In genomic region chr17:26949866-26950265, GRCm38 (mm10) we compare ENCODE assay signal across 9 mouse cellular contexts. TPM values are rescaled to one million over a fixed set of nuclear protein-coding genes. Genes with fewer than 3 reads are reported as not detected.
DNase-seq lines count a peak whose midpoint lies in the region; ATAC-seq and TF ChIP-seq lines count a peak whose summit lies in the region.
"Had no signal": no experiment of that assay in that cellular context is flagged by ENCODE, and none has a peak within 500 bp of the region (broad histone marks: within the 10 kb centered on the region; RNA-seq: fewer than 3 reads in every experiment).

No protein-coding gene starts in this region.

- no peak for TF ChIP-seq CTCF in kidney, postnatal 0 days (IDR thresholded peaks at IDR 0.05; ENCODE audit: low read depth)

- no peak overlapping the region for H3K4me2 ChIP-seq in kidney, postnatal 0 days (ENCODE audit: low read length)
- H3K4me2 ChIP-seq in forebrain, embryonic 14.5 days (ENCODE audit: low read length), result peak overlapping the region; percentile 91
- H3K4me2 ChIP-seq in limb, embryonic 15.5 days, result peak overlapping the region; percentile 95; the same call in 1 of the 2 replicates

- H3K9me3 ChIP-seq in kidney, postnatal 0 days (replicated peaks; ENCODE audit: low read length), result no peaks in the 10 kb centered on the region
- no peaks in the 10 kb centered on the region for H3K9me3 ChIP-seq in forebrain, embryonic 14.5 days (replicated peaks; ENCODE audit: control insufficient read depth, low read length)
- no peaks in the 10 kb centered on the region for H3K9me3 ChIP-seq in limb, embryonic 15.5 days
- H3K9me3 ChIP-seq: G1E had no signal

- DNase-seq in kidney, postnatal 0 days (ENCODE audit: low spot score), result no peak
- DNase-seq in kidney, postnatal 36 days, result no peak
- peak; percentile 76 for DNase-seq in brain, adult 2 months (ENCODE audit: low read depth, low spot score)
- peak; percentile 9 for DNase-seq in forebrain, embryonic 14.5 days (ENCODE audit: low spot score)
- no peak for DNase-seq in thymus, postnatal 25 days
- no peak for DNase-seq in cerebellum, adult 8-10 months
- no peak for DNase-seq in lung, adult 18-20 months

- H3K36me3 ChIP-seq in kidney, postnatal 0 days (ENCODE audit: insufficient read depth, low read length), result 0 out of 2 replicates have a peak, but pooled peaks cover 2% of the 10 kb centered on the region
- peaks cover 5% of the 10 kb centered on the region for H3K36me3 ChIP-seq in forebrain, embryonic 14.5 days (ENCODE audit: control insufficient read depth, insufficient read depth, low read length)
- peaks cover 3% of the 10 kb centered on the region for H3K36me3 ChIP-seq in limb, embryonic 15.5 days

- no peaks in the 10 kb centered on the region for H3K27me3 ChIP-seq in kidney, postnatal 0 days (ENCODE audit: insufficient read depth, low read length)
- no peaks in the 10 kb centered on the region for H3K27me3 ChIP-seq in forebrain, embryonic 14.5 days (replicated peaks; ENCODE audit: control insufficient read depth, insufficient read depth, low read length)
- no peaks in the 10 kb centered on the region for H3K27me3 ChIP-seq in limb, embryonic 15.5 days

- H3K27ac ChIP-seq in kidney, postnatal 0 days, result peak overlapping the region; percentile 64; the same call in 1 of the 2 replicates
- H3K27ac ChIP-seq in forebrain, embryonic 14.5 days (ENCODE audit: low read depth, low read length), result peak overlapping the region; percentile 90
- H3K27ac ChIP-seq in limb, embryonic 15.5 days, result peak overlapping the region; percentile 75

- H3K4me1 ChIP-seq in kidney, postnatal 0 days (replicated peaks; ENCODE audit: insufficient read depth, low read length), result peaks cover 40% of the 10 kb centered on the region
- peaks cover 60% of the 10 kb centered on the region for H3K4me1 ChIP-seq in forebrain, embryonic 14.5 days (ENCODE audit: control insufficient read depth, insufficient read depth, low read length)
- peaks cover 79% of the 10 kb centered on the region for H3K4me1 ChIP-seq in limb, embryonic 15.5 days

- no peak overlapping the region for H3K4me3 ChIP-seq in kidney, postnatal 0 days (replicated peaks; ENCODE audit: low read depth, low read length)
- H3K4me3 ChIP-seq in forebrain, embryonic 14.5 days (ENCODE audit: low read depth, low read length), result peak overlapping the region; percentile 68
- H3K4me3 ChIP-seq in limb, embryonic 15.5 days, result peak overlapping the region; percentile 69; the same call in 1 of the 2 replicates

- WGBS in kidney, postnatal 0 days, result 52% methylated on average over 5 of the region's 5 CpGs
- WGBS in forebrain, embryonic 14.5 days, result 37% methylated on average over 5 of the region's 5 CpGs
- 44% methylated on average over 5 of the region's 5 CpGs for WGBS in limb, embryonic 15.5 days

- H3K9ac ChIP-seq in kidney, postnatal 0 days (ENCODE audit: low read depth, low read length), result no peak overlapping the region
- H3K9ac ChIP-seq in forebrain, embryonic 14.5 days (ENCODE audit: low read length), result peak overlapping the region; percentile 88
- no peak overlapping the region for H3K9ac ChIP-seq in limb, embryonic 15.5 days

- ATAC-seq in kidney, postnatal 0 days (replicated peaks; ENCODE audit: low FRiP score, low read depth), result no peak
- ATAC-seq in forebrain, embryonic 14.5 days, result no peak
- no peak for ATAC-seq in limb, embryonic 15.5 days (ENCODE audit: insufficient number of reproducible peaks, low FRiP score, low TSS enrichment, low read depth)

RNA-seq across cellular contexts. Expression of gene Syngap1, which starts 8.8 kb away (rescaled TPM):
- polyA plus RNA-seq in kidney, postnatal 0 days (2015; fragmentation: Nextera tagmentation; extraction: Ambion mirVana), result 0.78 and 0.99 TPM in 2 replicates
- polyA plus RNA-seq in forebrain, embryonic 14.5 days (2014; fragmentation: Nextera tagmentation; extraction: Ambion mirVana), result 4.2 and 4.9 TPM in 2 replicates
- polyA plus RNA-seq in limb, embryonic 15.5 days (2015; fragmentation: Nextera tagmentation; extraction: Ambion mirVana), result 1.6 and 1.9 TPM in 2 replicates

RNA-seq across cellular contexts. Expression of gene Cuta, which starts 10.5 kb away (rescaled TPM):
- polyA plus RNA-seq in kidney, postnatal 0 days (2015; fragmentation: Nextera tagmentation; extraction: Ambion mirVana), result 226 and 227 TPM in 2 replicates
- 137 and 150 TPM in 2 replicates for polyA plus RNA-seq in forebrain, embryonic 14.5 days (2014; fragmentation: Nextera tagmentation; extraction: Ambion mirVana)
- 158 and 172 TPM in 2 replicates for polyA plus RNA-seq in limb, embryonic 15.5 days (2015; fragmentation: Nextera tagmentation; extraction: Ambion mirVana)

RNA-seq across cellular contexts. Expression of gene Phf1, which starts 17.0 kb away (rescaled TPM):
- 8.8 and 9.8 TPM in 2 replicates for polyA plus RNA-seq in kidney, postnatal 0 days (2015; fragmentation: Nextera tagmentation; extraction: Ambion mirVana)
- polyA plus RNA-seq in forebrain, embryonic 14.5 days (2014; fragmentation: Nextera tagmentation; extraction: Ambion mirVana), result 10.0 and 12.1 TPM in 2 replicates
- polyA plus RNA-seq in limb, embryonic 15.5 days (2015; fragmentation: Nextera tagmentation; extraction: Ambion mirVana), result 11.4 and 13.0 TPM in 2 replicates

RNA-seq across cellular contexts. Expression of gene Zbtb9, which starts 23.1 kb away (rescaled TPM):
- 11.1 and 12.1 TPM in 2 replicates for polyA plus RNA-seq in kidney, postnatal 0 days (2015; fragmentation: Nextera tagmentation; extraction: Ambion mirVana)
- 9.1 and 10.0 TPM in 2 replicates for polyA plus RNA-seq in forebrain, embryonic 14.5 days (2014; fragmentation: Nextera tagmentation; extraction: Ambion mirVana)
- 13.5 and 14.1 TPM in 2 replicates for polyA plus RNA-seq in limb, embryonic 15.5 days (2015; fragmentation: Nextera tagmentation; extraction: Ambion mirVana)

RNA-seq across cellular contexts. Expression of gene Kifc5b, which starts 33.0 kb away (rescaled TPM):
- polyA plus RNA-seq in kidney, postnatal 0 days (2015; fragmentation: Nextera tagmentation; extraction: Ambion mirVana), result 1.3 and 1.8 TPM in 2 replicates
- 2.4 and 3.0 TPM in 2 replicates for polyA plus RNA-seq in forebrain, embryonic 14.5 days (2014; fragmentation: Nextera tagmentation; extraction: Ambion mirVana)
- polyA plus RNA-seq in limb, embryonic 15.5 days (2015; fragmentation: Nextera tagmentation; extraction: Ambion mirVana), result 4.7 and 5.8 TPM in 2 replicates

Comparison
In these comparisons a context has a peak if more than half of its experiments do, and no peak if none do; other contexts are left out.
1. DNase-seq: peak in brain, adult 2 months (single experiment) and forebrain, embryonic 14.5 days (single experiment); none in kidney, postnatal 0 days (single experiment), kidney, postnatal 36 days (0 of 2), thymus, postnatal 25 days (single experiment), cerebellum, adult 8-10 months (single experiment) and lung, adult 18-20 months (0 of 2).
2. Peak in every context shown above with its lines, with median percentiles within 50 percentile points of each other: H3K27ac ChIP-seq.